In the genomic region with DNA sequence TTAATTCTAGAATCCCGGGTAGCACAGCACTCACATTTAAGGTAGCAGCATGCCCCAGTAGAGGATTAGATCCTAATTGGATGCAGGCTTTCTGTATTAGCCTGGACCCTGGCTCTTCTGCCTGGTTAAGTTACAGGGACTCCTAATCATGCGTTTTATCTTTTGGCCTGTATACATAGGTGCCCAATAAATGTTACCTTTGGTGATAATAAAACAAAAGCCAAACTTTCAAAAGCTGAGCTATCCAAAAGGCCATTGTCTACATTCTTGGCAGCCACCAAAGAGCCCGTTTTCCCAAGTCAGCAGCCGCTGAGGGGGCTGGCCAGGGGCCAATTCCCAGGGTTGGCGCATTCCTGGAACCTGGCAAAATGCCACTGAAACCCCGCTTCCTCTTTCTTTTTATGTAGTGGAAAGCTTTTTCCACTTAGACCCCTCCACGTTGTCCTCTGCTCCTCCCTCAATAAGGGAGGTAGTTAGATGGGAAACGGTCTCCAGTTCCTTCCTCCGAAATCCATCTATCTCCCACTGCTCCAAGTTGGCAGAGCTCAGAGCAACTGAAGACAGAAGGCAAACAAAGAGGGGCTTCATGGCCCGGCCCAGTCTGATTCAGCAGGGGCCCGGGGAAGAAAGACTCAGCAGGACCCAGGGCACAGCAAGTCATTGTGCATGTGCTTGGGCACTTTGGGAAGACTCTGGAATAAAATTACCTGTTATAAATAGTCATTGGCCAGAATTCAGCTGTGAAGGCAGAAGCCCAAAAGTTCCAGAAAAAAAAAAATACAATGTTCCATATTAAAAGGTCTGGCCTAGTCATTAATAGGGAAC, we compare ENCODE assay signal across 7 mouse cellular contexts.
A peak's percentile ranks its signal among the peaks of the same experiment; 100 is the strongest.
DNase-seq lines count a peak whose midpoint lies in the region; ATAC-seq lines count a peak whose summit lies in the region.

No protein-coding gene starts in this region.

- no peaks in the 10 kb centered on the region for H3K36me3 ChIP-seq in embryonic facial prominence, embryonic 10.5 days (replicated peaks)
- no peaks in the 10 kb centered on the region for H3K36me3 ChIP-seq in intestine, embryonic 15.5 days
- no peaks in the 10 kb centered on the region for H3K36me3 ChIP-seq in midbrain, embryonic 16.5 days (ENCODE audit: control insufficient read depth, insufficient read depth, low read length)

- no peak overlapping the region for H3K9ac ChIP-seq in intestine, embryonic 15.5 days
- no peak overlapping the region; the same call in 1 of the 2 replicates for H3K9ac ChIP-seq in midbrain, embryonic 16.5 days (ENCODE audit: low read depth, low read length)

- DNase-seq in brain, adult 2 months (ENCODE audit: low read depth, low spot score), result peak; percentile 41
- DNase-seq in embryonic facial prominence, embryonic 10.5 days (ENCODE audit: low spot score), result peak; percentile 15
- peak; percentile 43 to 62 for DNase-seq in gastrocnemius, postnatal 4 days (ENCODE audit: low spot score in 2 of 2)
- peak; percentile 23 to 59 for DNase-seq in left cerebral cortex, adult 9 months (ENCODE audit: low spot score in 2 of 2)
- no peak for DNase-seq in MN1 (ENCODE audit: low spot score)

- no peak overlapping the region for H3K4me3 ChIP-seq in embryonic facial prominence, embryonic 10.5 days
- no peak overlapping the region for H3K4me3 ChIP-seq in intestine, embryonic 15.5 days (replicated peaks)
- no peak overlapping the region for H3K4me3 ChIP-seq in midbrain, embryonic 16.5 days (ENCODE audit: low read depth, low read length)

- H3K4me1 ChIP-seq in embryonic facial prominence, embryonic 10.5 days, result peaks cover 22% of the 10 kb centered on the region
- peaks cover 17% of the 10 kb centered on the region for H3K4me1 ChIP-seq in intestine, embryonic 15.5 days (replicated peaks)
- peaks cover 25% of the 10 kb centered on the region for H3K4me1 ChIP-seq in midbrain, embryonic 16.5 days (ENCODE audit: control insufficient read depth, insufficient read depth, low read length)

- peak; percentile 35; the same call in 1 of the 2 replicates for ATAC-seq in intestine, embryonic 15.5 days
- peak; percentile 62 for ATAC-seq in midbrain, embryonic 16.5 days

- no peaks in the 10 kb centered on the region for H3K9me3 ChIP-seq in embryonic facial prominence, embryonic 10.5 days
- no peaks in the 10 kb centered on the region for H3K9me3 ChIP-seq in intestine, embryonic 15.5 days
- no peaks in the 10 kb centered on the region for H3K9me3 ChIP-seq in midbrain, embryonic 16.5 days (replicated peaks; ENCODE audit: control insufficient read depth, low read length, poor library complexity, severe bottlenecking)

- 38% methylated on average over 11 of the region's 11 CpGs for WGBS in embryonic facial prominence, embryonic 10.5 days
- 29% methylated on average over 11 of the region's 11 CpGs for WGBS in intestine, embryonic 15.5 days
- WGBS in midbrain, embryonic 16.5 days, result 22% methylated on average over 11 of the region's 11 CpGs

- no peak overlapping the region for H3K27ac ChIP-seq in embryonic facial prominence, embryonic 10.5 days (replicated peaks)
- H3K27ac ChIP-seq in intestine, embryonic 15.5 days, result 0 out of 2 replicates have a peak overlapping the region, but pooled peaks have one; percentile 32
- H3K27ac ChIP-seq in midbrain, embryonic 16.5 days (ENCODE audit: low read length), result peak overlapping the region; percentile 72

- H3K27me3 ChIP-seq in embryonic facial prominence, embryonic 10.5 days (replicated peaks; ENCODE audit: low read depth, poor library complexity, severe bottlenecking), result no peaks in the 10 kb centered on the region
- H3K27me3 ChIP-seq in intestine, embryonic 15.5 days (replicated peaks), result no peaks in the 10 kb centered on the region
- no peaks in the 10 kb centered on the region for H3K27me3 ChIP-seq in midbrain, embryonic 16.5 days (ENCODE audit: control insufficient read depth, insufficient read depth, low read depth, low read length)

- 0 out of 2 replicates have a peak overlapping the region, but pooled peaks have one; percentile 17 for H3K4me2 ChIP-seq in intestine, embryonic 15.5 days (replicated peaks)
- peak overlapping the region; percentile 0; the same call in 1 of the 2 replicates for H3K4me2 ChIP-seq in midbrain, embryonic 16.5 days (ENCODE audit: low read length)
